Mouse (Mus musculus) urinary bladder, adult 2 months (tissue): ENCODE measurements around the gene Tepsin. TPM values are rescaled to one million over a fixed set of nuclear protein-coding genes. Genes with fewer than 3 reads are reported as not detected.

Experiments
- DNase-seq: peaks from one replicate; pipeline ENCODE4 v3.0.0; 2022; ENCODE audit warnings: low spot score
- polyA plus RNA-seq: library from polyadenylated mRNA; depleted of rRNA; stranded (reverse); fragments of >200 nt; gene quantifications from 2 replicates; pipeline ENCODE4 v1.2.3, GENCODE M21; 2012

The Tepsin gene
- polyA plus RNA-seq, 1 experiment, result 38.5 TPM

- no peak for DNase-seq
These were observed 12.5 kb upstream of the Tepsin start for GRCm38 (mm10) chr11:120111033-120111432.

DNA sequence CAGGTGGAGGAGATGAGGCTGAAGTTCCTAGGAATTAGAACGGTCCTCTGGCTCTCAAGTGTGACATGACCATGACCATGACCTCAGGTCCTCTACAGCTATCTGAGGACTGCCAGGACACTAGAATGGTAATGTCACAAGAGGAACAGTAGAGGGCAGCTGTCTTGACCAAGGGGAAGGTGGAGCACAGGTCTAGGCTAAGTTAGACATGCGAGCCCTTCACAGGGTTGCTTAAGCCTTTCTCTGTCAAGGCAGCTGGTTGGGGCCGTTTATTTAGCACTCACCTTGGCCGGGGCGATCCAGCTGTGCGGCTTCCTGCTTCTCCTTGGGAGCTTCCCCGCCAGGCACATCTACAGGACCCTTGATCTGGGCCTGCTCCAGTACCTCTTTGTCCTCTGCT, 12.0 kb upstream of the Tepsin start:
- DNase-seq, result no peak

DNA sequence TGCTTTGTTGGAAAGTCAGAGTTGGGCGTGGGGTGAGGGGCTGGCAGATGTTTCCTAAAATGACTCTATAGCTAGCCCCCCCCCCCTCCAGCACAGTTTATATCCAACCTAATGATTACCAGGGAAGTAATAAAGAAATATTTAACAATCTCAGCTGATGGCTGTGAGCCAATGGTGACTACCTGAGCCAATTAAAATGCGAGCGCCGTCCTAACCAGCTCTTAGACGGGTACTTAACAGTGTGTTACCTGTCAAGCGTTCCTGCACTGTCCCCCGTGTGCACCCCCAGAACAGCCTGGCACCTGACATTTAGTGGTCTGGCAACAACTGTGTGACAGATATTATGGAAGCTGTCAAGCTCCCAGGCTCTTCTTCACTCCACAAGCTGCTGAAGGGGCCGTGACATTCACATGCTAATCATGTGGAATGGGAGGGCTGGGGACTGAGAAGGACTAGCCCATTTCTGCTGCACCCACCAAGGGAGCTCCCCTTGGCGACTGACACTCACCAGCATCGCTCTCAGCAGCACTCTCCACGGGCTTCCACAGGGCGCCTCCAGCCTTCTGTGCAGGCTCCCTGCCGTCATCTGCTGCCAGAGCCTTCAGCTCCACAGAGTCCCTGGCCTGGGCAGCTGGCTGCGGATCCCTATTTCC, 11.2 kb upstream of the Tepsin start:
- DNase-seq, result no peak

DNA sequence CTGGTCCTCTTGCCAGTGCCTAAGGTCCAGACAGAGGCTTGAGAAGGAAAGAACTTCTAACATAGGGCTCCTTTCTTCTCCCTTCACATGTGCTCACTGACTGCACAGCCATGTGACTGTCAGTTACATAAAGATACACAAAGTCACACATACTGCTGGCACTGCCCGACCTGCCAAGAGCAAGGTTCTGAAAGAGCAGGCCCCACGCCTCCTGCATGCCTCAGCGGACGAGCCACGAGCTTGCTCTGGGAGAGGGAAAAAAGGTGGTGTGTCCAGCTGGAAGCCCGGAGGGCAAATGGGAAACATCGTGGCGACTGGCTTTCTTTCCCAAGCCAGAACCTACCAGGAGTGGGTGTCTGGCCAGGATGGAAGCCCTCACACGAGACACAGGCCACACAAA, 9.3 kb upstream of the Tepsin start:
- DNase-seq, result no peak

DNA sequence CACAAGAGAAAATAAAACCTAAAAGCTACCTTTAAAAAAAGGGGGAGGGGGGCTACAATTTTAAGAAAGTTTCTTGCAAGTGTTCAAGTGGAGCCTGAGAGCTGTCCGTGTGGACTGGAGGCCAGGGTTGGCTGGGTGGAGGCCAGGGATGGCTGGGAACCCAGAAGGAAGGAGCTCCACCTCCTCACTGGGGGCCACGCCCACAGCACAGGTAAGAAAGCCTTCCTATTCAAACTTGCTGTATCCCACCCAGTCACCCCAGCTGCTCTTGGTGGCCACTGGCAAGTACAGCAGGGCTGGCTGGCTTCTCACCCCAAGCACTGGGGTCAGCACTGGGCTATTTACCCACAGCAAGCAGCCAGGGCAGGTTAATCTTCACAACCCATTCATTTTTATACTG, 8.5 kb upstream of the Tepsin start:
- DNase-seq, result no peak

- DNase-seq, result no peak
These were observed 5.0 kb upstream of the Tepsin start for GRCm38 (mm10) chr11:120103431-120103997.

DNA sequence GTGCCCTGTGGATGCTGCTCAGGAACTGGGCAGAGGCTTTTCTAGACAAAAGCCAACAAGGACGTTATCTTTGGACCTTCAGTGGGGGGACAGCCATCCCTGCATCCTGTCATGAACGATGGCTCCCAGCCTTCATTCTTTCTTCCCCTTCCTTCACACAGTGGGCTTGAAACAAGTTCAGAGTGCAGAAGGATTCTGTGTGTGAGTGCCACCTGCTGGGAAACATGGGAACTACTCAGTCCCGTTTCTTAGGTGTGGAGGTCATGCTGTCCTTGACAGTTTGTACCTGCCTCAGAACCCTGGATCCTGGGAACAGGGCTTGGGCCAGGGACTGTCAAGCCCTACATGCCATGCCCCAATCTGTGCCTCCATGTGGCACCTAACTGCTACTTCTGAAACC, 2.5 kb upstream of the Tepsin start:
- DNase-seq, result no peak

GRCm38 (mm10) chr11:120092817-120093591, 5.5 kb downstream of the Tepsin start:
- DNase-seq, result no peak

DNA sequence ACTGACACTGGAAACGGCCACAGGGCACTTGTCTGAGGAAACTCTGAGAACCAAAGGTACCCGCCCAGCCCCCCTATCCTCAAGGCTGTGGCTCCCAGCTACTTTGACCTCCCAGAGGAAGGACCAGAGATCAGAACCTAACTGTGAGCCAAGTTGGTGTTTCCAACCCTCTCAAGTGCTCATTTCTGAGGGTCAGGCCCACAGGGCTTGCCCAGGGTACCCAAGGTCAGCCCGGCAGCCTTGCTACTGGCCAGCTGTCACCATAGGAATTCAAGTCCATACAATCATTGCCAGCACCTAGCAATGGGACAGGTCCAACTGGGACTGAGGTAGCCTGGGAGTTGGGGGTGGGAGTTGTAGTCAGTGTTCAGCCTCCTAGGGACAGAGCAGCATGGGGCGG, 7.9 kb downstream of the Tepsin start:
- no peak for DNase-seq

DNA sequence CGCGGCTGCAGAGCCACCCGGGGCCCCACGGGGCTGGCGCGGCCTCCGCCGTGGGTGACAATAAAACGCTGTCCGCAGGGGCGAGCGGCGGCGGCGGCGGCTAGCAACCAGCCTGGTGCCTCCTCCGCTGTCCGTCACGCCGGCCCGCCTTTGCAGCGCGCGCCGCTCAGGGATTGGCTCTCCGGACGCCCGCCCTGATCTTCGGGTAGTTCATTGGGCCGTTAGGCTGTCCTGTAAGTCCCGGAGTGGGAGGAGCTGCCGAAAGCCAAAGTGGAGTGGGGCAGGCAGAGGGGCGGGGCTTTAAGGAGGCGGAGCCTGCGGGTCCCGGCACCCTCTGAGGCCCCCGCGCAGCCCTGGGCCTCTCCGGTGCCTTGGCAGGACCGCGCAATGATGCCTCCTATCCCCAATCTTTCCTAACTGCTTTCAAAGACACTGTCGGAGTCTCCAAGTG, 11.8 kb downstream of the Tepsin start, which contains the start of gene Cep131:
Cep131 (minus strand) TSS at position 126 of the 451 bp plus-strand sequence.
- DNase-seq, result peak; percentile 87

GRCm38 (mm10) chr11:120085891-120086627, 12.5 kb downstream of the Tepsin start:
- peak; percentile 39 for DNase-seq

DNA sequence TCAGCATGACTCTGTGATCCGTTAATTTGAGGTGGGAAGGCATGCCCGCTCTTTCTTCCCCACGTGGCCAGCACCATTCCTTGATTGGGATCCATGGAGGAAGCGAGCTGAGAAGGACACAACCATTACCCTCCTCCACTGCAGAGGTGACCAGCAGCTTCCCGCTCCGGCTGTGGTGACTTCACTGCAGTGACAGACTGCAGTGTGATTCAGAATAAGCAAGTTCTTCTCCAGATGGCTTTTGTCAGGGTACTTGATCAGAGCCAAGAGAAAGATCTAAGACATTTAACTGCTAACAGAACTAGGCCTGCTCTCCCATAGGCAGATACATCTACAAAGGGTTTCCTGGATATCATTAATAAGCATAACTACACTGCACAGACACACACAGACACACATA, 18.2 kb downstream of the Tepsin start:
- DNase-seq, result no peak

GRCm38 (mm10) chr11:120076191-120076590, 22.3 kb downstream of the Tepsin start:
- no peak for DNase-seq

DNA sequence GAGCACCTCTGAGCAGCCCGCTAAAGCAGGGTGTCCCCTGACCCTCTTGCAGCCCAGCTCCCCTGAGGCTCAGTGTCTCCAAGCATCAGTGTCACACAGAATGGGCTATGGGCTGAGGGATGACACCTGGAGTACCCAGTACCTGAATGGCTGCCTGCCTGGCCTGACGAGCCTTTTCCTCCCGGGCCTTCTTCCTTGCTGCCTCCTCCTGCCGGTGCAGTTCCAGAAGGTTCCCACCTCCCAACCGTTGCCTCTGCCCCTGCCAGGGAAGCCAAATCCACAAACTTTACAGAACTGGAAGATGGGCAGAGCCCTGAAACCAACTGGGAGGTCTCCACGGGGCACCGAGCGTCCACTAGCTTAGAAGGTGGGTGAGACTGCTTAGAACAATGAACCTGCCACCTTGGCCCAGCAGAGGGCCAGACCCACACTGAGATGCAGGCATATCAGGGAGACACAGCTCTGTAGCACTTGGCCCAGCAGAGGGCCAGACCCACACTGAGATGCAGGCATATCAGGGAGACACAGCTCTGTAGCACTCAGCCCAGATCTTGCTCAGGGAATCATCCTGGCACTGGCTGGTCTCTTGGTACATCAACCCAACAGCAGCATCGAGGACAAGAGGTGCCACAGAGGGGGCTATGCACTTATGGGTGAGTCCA, 25.4 kb downstream of the Tepsin start:
- DNase-seq, result no peak

- DNase-seq, result no peak
These were observed 26.7 kb downstream of the Tepsin start for GRCm38 (mm10) chr11:120071731-120072320.

GRCm38 (mm10) chr11:120071065-120071464, 27.5 kb downstream of the Tepsin start:
- no peak for DNase-seq

- DNase-seq, result no peak
These were observed 28.1 kb downstream of the Tepsin start for GRCm38 (mm10) chr11:120070286-120070930.

DNA sequence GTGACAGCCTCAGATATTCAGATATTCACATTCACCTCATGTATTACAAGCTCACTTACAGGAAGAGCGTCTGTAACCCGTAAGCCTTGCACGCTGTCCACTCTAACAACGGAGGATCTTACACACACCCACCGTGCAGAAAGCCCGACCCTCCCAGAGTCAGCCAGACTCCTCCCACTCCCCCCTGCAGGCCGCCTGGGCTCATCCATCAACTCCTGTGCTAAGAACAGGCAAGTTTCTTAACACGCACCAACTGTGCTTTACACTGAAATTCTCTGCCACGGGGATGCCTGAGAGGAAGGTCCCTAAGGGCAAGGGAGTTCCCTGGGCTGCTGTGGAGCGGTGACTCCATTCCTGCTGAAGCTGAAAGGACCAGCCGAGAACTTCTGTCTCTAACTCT, 29.3 kb downstream of the Tepsin start:
- DNase-seq, result no peak

GRCm38 (mm10) chr11:120067834-120068233, 30.7 kb downstream of the Tepsin start:
- DNase-seq, result no peak

DNA sequence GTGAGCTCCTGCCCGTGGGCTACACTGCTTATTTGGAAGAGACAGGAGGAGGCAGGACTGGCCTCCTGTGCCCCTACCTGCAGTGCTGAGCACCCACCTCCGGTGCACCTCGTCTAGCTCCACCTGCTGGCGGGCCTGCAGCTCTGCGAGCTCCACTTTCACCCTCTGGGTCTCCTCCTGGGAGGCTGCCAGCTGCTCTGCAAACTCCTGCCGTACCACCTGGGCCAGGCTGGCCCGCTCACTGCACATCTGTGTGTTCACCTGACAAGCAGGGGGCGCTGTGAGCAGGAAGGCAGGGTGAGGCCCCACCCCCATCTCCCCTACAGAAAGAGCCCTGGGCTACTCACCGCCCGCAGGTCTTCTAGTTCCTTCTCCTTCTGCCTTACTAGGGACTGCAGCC, 33.2 kb downstream of the Tepsin start:
- DNase-seq, result no peak

- no peak for DNase-seq
These were observed 33.9 kb downstream of the Tepsin start for GRCm38 (mm10) chr11:120064668-120065040.
